Mouse (Mus musculus) lung, postnatal 0 days (tissue): Measurements from ENCODE around the gene Fam155a. TPM values are rescaled to one million over a fixed set of nuclear protein-coding genes. Genes with fewer than 3 reads are reported as not detected.

ENCODE experiments used
- ATAC-seq: fragments of 200-750 bp; cut with Nextera tagmentation; 2 replicates; pipeline ENCODE4 v1.8.0; 2017; ENCODE audit warnings: moderate library complexity
- DNase-seq: peaks from one replicate; pipeline ENCODE4 v3.0.0-alpha.2; 2016; ENCODE audit warnings: low spot score
- H3K27ac ChIP-seq: fragments of 300-500 bp; sonication (generic); 2 replicates; pipeline ENCODE4 v1.5.1; 2014; ENCODE audit warnings: antibody characterized with exemption, mild to moderate bottlenecking, low read length, mixed read lengths
- H3K27me3 ChIP-seq: fragments of 300-500 bp; sonication (generic); replicated peaks from 2 replicates; pipeline ENCODE4 v1.6.1; 2014; ENCODE audit warnings: low read length, mixed read lengths; ENCODE audit not compliant: insufficient read depth
- H3K36me3 ChIP-seq: fragments of 300-500 bp; sonication (generic); 2 replicates; pipeline ENCODE4 v1.6.1; 2014; ENCODE audit warnings: low read length, mixed read lengths; ENCODE audit not compliant: insufficient read depth
- H3K4me1 ChIP-seq: fragments of 300-500 bp; sonication (generic); 2 replicates; pipeline ENCODE4 v1.6.1; 2014; ENCODE audit warnings: antibody characterized with exemption, low read depth, low read length, mixed read lengths; ENCODE audit not compliant: insufficient read depth
- H3K4me2 ChIP-seq: fragments of 300-500 bp; sonication (generic); replicated peaks from 2 replicates; pipeline ENCODE4 v1.6.1; 2014; ENCODE audit warnings: low read depth, mild to moderate bottlenecking, low read length, moderate library complexity, mixed read lengths
- H3K4me3 ChIP-seq: fragments of 300-500 bp; sonication (generic); 2 replicates; pipeline ENCODE4 v1.5.1; 2014; ENCODE audit warnings: low read depth, low read length
- H3K9ac ChIP-seq: fragments of 300-500 bp; sonication (generic); replicated peaks from 2 replicates; pipeline ENCODE4 v1.6.1; 2014; ENCODE audit warnings: low read depth, mild to moderate bottlenecking
- H3K9me3 ChIP-seq: fragments of 300-500 bp; sonication (generic); 2 replicates; pipeline ENCODE4 v1.6.1; 2016; ENCODE audit warnings: low read length, mixed read lengths
- CTCF ChIP-seq: IDR thresholded peaks from 2 replicates; pipeline ENCODE4 v1.5.1; 2016; ENCODE audit warnings: antibody characterized with exemption, mild to moderate bottlenecking
- EP300 ChIP-seq: IDR thresholded peaks from 2 replicates; pipeline ENCODE4 v1.6.1; 2016; ENCODE audit warnings: antibody characterized with exemption, mild to moderate bottlenecking, control low read depth
- whole genome bisulfite sequencing: fragments of 180-500 bp; shearing (Covaris S2); extraction: QIAGEN DNeasy Blood & Tissue Kit; methylation state at CpG from one replicate; pipeline ENCODE4 v1.1.7; 2014; 5-methylcytosine and 5-hydroxymethylcytosine counted together
- polyA plus RNA-seq: library from polyadenylated mRNA; unstranded; fragments of >200 nt; fragmentation: Nextera tagmentation; extraction: Ambion mirVana; gene quantifications from 2 replicates; pipeline ENCODE4 v1.2.1, GENCODE M21; 2015

The Fam155a gene
- polyA plus RNA-seq, 1 experiment from 2014 or later = 0.11 TPM

- H3K4me1 ChIP-seq = no peaks in the 10 kb centered on the region
- H3K4me3 ChIP-seq = no peak overlapping the region
- H3K9ac ChIP-seq = no peak overlapping the region
- TF ChIP-seq EP300 (no peak), CTCF (no peak)
- 63% methylated on average over 8 of the region's 8 CpGs for WGBS
- no peaks in the 10 kb centered on the region for H3K9me3 ChIP-seq
- H3K4me2 ChIP-seq = no peak overlapping the region
- DNase-seq = no peak
- no peaks in the 10 kb centered on the region for H3K27me3 ChIP-seq
- H3K27ac ChIP-seq = no peak overlapping the region
- H3K36me3 ChIP-seq = no peaks in the 10 kb centered on the region
- no peak for ATAC-seq
These were observed 496.8 kb downstream of the Fam155a start for GRCm38 (mm10) chr8:9274117-9274516.

DNA sequence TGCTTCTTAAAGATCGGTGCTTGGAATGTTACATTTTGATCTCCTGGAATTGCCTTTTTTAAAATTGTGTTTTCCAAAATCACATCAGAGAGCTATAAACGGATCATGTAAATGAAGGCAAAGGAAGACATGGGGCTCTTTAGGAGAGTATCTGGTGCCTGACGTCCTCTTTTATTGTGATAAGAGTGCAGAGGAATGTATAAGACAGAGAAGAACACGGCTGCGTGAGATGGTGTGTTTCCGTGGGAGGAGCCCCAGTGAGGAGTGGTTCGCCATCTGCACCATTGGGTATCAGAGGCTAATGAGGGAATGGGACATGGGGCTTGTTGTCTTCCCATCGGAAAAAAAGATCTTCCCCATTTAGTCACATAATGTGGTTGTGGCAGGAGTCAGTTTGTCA is 506.6 kb downstream of the Fam155a start:
- DNase-seq = no peak
- H3K4me1 ChIP-seq = no peaks in the 10 kb centered on the region
- no peak overlapping the region for H3K4me2 ChIP-seq
- no peak for ATAC-seq
- H3K36me3 ChIP-seq = no peaks in the 10 kb centered on the region
- no peaks in the 10 kb centered on the region for H3K27me3 ChIP-seq
- no peaks in the 10 kb centered on the region for H3K9me3 ChIP-seq
- H3K4me3 ChIP-seq = no peak overlapping the region
- H3K9ac ChIP-seq = no peak overlapping the region
- no peak overlapping the region for H3K27ac ChIP-seq
- TF ChIP-seq CTCF (no peak), EP300 (no peak)
- 78% methylated on average over 8 of the region's 8 CpGs for WGBS

- WGBS = 42% methylated on average over 8 of the region's 8 CpGs
- TF ChIP-seq CTCF (no peak), EP300 (no peak)
- Histone ChIP-seq H3K9ac (no peak overlapping the region), H3K4me2 (no peak overlapping the region), H3K9me3 (no peaks in the 10 kb centered on the region), H3K27ac (no peak overlapping the region), H3K36me3 (no peaks in the 10 kb centered on the region), H3K4me3 (no peak overlapping the region), H3K27me3 (no peaks in the 10 kb centered on the region), H3K4me1 (no peaks in the 10 kb centered on the region)
- peak; percentile 55 for ATAC-seq
- peak; percentile 28 for DNase-seq
These were observed 509.4 kb downstream of the Fam155a start for GRCm38 (mm10) chr8:9261527-9261926.

DNA sequence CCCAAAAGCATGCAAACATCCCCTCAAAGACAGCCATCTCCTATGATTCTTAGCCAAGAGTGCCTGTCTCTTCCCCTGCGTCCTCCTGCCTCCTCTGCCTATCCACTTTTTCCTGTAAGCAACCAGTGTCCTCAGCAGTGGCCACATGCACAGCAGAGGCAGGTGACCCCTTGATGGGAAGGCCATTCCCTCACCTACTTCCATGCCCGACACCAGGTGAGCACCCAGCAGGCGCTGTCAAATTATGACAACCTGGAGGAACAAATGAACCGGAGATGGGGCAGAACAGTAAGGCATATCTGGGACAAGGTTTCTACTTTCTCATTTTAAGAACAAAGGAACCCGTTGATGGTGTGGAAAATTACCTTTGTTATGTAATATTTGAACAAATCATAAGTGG is 515.6 kb downstream of the Fam155a start:
- Histone ChIP-seq H3K27me3 (no peaks in the 10 kb centered on the region), H3K27ac (no peak overlapping the region), H3K36me3 (no peaks in the 10 kb centered on the region), H3K4me2 (no peak overlapping the region), H3K9ac (no peak overlapping the region), H3K4me1 (no peaks in the 10 kb centered on the region), H3K9me3 (no peaks in the 10 kb centered on the region), H3K4me3 (no peak overlapping the region)
- WGBS = 91% methylated on average over 5 of the region's 5 CpGs
- ATAC-seq (no peak), DNase-seq (no peak)
- TF ChIP-seq EP300 (no peak), CTCF (no peak)

GRCm38 (mm10) chr8:9252991-9253390 is 518.0 kb downstream of the Fam155a start:
- Histone ChIP-seq H3K4me2 (no peak overlapping the region), H3K4me1 (no peaks in the 10 kb centered on the region), H3K27me3 (no peaks in the 10 kb centered on the region), H3K4me3 (no peak overlapping the region), H3K9me3 (no peaks in the 10 kb centered on the region), H3K36me3 (no peaks in the 10 kb centered on the region), H3K27ac (no peak overlapping the region), H3K9ac (no peak overlapping the region)
- DNase-seq = no peak
- TF ChIP-seq EP300 = no peak
- TF ChIP-seq CTCF = no peak
- 62% methylated on average over 4 of the region's 4 CpGs for WGBS
- ATAC-seq = no peak

DNA sequence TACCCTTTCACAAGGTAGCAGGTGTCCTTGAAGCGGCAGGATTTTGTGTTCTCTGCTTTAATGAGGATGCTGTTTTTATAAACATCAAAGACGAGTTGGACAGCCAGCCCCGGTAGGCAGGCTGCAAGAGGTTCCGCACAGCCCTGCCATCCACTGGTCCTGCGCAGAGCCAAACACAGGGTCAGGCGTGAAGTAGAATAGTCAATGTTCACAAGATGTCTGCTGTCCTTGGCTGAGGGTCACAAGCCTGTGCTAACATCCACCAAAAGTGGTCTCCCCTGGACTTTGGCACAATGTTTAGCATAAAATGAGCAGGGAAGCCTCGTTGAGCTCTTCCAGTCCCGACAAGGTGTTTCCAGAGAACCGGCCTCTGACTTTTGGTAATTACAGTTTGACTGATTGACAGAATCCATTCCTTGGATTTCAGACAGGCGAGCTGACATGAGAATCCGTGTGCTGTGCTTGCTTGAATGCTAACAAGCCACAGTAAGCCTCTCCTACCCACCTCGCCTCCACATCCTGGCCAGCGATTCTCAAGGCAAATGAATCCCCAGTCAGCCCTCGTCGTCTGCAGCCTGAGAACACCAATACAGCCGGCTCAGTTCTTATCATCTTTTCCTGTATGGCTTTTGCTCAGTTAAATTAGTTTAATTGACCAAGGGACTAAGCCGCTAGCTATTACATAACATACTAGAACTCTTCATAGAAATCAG is 522.7 kb downstream of the Fam155a start:
- ATAC-seq (no peak), DNase-seq (no peak)
- Histone ChIP-seq H3K4me3 (no peak overlapping the region), H3K4me2 (no peak overlapping the region), H3K27ac (no peak overlapping the region), H3K9me3 (no peaks in the 10 kb centered on the region), H3K4me1 (no peaks in the 10 kb centered on the region), H3K36me3 (no peaks in the 10 kb centered on the region), H3K27me3 (no peaks in the 10 kb centered on the region), H3K9ac (no peak overlapping the region)
- WGBS = 62% methylated on average over 17 of the region's 17 CpGs
- TF ChIP-seq CTCF (no peak), EP300 (no peak)
